Mouse (Mus musculus) MEL (cell line): Measurements from ENCODE around the gene Iqsec1.

Source experiments
- CHD2 ChIP-seq: IDR thresholded peaks from 2 replicates; pipeline ENCODE4 v1.6.1; 2011; ENCODE audit warnings: low read length, improper control_type of control experiment
- CTCF ChIP-seq, 3 experiments: IDR thresholded peaks in 2 of 3; conservative IDR thresholded peaks in 1 of 3; 2 replicates each; pipeline ENCODE4 v1.5.1; 2011 to 2012; ENCODE audit warnings: low read length in 3 of 3, low read depth in 2 of 3, mild to moderate bottlenecking in 2 of 3, improper control_type of control experiment in 1 of 3, inconsistent platforms in 1 of 3, mixed read lengths in 1 of 3, moderate library complexity in 1 of 3; ENCODE audit not compliant: control insufficient read depth in 1 of 3, insufficient read depth in 1 of 3, poor library complexity in 1 of 3, severe bottlenecking in 1 of 3
- EP300 ChIP-seq, 2 experiments: IDR thresholded peaks; 2 replicates each; pipeline ENCODE4 v1.6.1; 2011; ENCODE audit warnings: improper control_type of control experiment in 2 of 2, low read length in 2 of 2, low read depth in 1 of 2, mild to moderate bottlenecking in 1 of 2
- GATA1 ChIP-seq: IDR thresholded peaks from 2 replicates; pipeline ENCODE4 v1.6.1; 2011; ENCODE audit warnings: low read depth, low read length, improper control_type of control experiment
- JUND ChIP-seq: IDR thresholded peaks from 2 replicates; pipeline ENCODE4 v1.6.1; 2011; ENCODE audit warnings: low read depth, mild to moderate bottlenecking, improper control_type of control experiment, low read length
- MYB ChIP-seq: IDR thresholded peaks from 2 replicates; pipeline ENCODE4 v1.6.1; 2011; ENCODE audit warnings: mild to moderate bottlenecking, low read depth, low read length, improper control_type of control experiment
- POLR2A ChIP-seq, 2 experiments: IDR thresholded peaks; 2 replicates each; pipeline ENCODE4 v1.6.1; 2011 to 2012; ENCODE audit warnings: low read length in 2 of 2, mild to moderate bottlenecking in 2 of 2, control low read depth in 1 of 2, improper control_type of control experiment in 1 of 2, low read depth in 1 of 2, moderate library complexity in 1 of 2; ENCODE audit not compliant: control insufficient read depth in 1 of 2, insufficient read depth in 1 of 2, poor library complexity in 1 of 2
- POLR2AphosphoS5 ChIP-seq: IDR thresholded peaks from 2 replicates; pipeline ENCODE4 v1.6.1; 2012; ENCODE audit warnings: low read depth, borderline replicate concordance, mild to moderate bottlenecking, inconsistent platforms, low read length, moderate library complexity, mixed read lengths
- SMC3 ChIP-seq: IDR thresholded peaks from 2 replicates; pipeline ENCODE4 v1.6.1; 2011; ENCODE audit warnings: low read depth, low read length, improper control_type of control experiment
- ZC3H11A ChIP-seq: IDR thresholded peaks from 2 replicates; pipeline ENCODE4 v1.6.1; 2012; ENCODE audit warnings: low read depth, mild to moderate bottlenecking, inconsistent platforms, low read length, improper control_type of control experiment

DNA sequence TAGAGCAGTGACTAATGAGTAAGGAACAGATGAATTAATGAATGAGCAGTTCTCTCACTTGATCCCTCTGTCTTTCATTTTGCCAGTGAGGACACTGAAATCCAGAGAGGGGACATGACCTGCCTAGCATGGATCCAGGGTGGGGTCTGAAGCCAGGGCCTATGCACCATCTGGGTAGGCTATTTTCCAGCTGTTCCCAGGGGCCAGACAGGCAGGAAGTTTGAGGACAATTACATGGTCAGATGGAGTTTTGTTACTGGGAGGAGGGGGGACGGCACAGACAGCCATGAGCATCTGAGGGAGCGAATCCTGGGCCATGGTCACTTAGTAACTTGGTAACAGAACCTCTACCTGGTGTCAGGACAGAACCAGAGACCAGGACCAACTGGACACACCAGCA is 220.0 kb downstream of the Iqsec1 start:
- TF ChIP-seq CTCF (IDR thresholded peaks at IDR 0.05 in 2 of 3, conservative IDR thresholded peaks at IDR 0.05 in 1 of 3; ENCODE audit: control insufficient read depth in 1 of 3, insufficient read depth in 1 of 3, low read depth in 2 of 3, low read length in 3 of 3, poor library complexity in 1 of 3, severe bottlenecking in 1 of 3) (no peak), POLR2A (IDR thresholded peaks at IDR 0.05; ENCODE audit: control insufficient read depth in 1 of 2, insufficient read depth in 1 of 2, low read depth in 1 of 2, low read length in 2 of 2, poor library complexity in 1 of 2) (no peak), SMC3 (no peak), MYB (no peak), JUND (no peak), EP300 (IDR thresholded peaks at IDR 0.05; ENCODE audit: low read depth in 1 of 2, low read length in 2 of 2) (no peak), CHD2 (no peak), POLR2AphosphoS5 (no peak), ZC3H11A (no peak), GATA1 (no peak)
